Mouse (Mus musculus): Measurements from ENCODE around the gene Rims1.

The Rims1 gene

GRCm38 (mm10) chr1:22587859-22588383, 217.9 kb downstream of the Rims1 start:
- no peak for DNase-seq (ENCODE audit: low read depth, low spot score)

DNA sequence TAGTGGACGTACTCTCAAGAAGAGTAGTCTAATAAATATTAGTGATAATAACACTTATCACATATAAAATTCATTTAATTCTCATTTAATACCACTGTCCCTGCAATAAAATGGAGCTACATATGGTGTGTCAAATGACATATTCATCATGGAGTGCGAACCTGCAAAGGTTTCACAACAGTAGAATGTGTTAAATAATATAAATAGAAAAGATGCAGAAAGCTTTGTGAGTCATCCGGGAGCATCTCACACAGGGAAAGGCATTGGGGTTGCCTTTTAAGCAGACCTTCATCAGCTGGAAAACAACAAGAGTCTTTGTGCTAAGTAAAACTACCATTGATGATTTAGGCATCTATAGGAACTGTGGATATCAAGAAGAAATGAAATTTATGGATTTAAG, 220.2 kb downstream of the Rims1 start:
- DNase-seq (ENCODE audit: low read depth, low spot score): no peak

GRCm38 (mm10) chr1:22579470-22579869, 226.3 kb downstream of the Rims1 start:
- no peak for DNase-seq (ENCODE audit: low read depth, low spot score)

DNA sequence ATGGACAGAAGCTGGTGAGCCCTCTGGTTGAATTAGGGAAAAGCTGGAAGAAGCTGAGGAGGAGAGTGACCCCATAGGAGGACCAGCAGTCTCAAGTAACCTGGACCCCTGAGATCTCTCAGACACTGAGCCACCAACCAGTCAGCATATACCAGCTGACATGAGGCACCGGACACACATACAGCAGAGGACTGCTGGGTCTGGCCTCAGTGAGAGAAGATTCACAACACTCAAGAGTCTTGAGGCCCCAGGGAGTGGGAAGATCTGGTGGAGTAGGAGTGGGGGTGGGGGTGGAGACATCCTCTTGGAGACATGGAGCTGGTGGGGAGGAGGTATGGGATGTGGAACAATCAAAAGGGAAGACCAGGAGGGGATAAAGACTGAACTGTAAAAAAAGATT, 233.1 kb downstream of the Rims1 start:
- DNase-seq (ENCODE audit: low read depth, low spot score): no peak

GRCm38 (mm10) chr1:22546273-22546672, 259.5 kb downstream of the Rims1 start:
- no peak for DNase-seq (ENCODE audit: low read depth, low spot score)

- no peak for DNase-seq (ENCODE audit: low read depth, low spot score)
These were observed 267.7 kb downstream of the Rims1 start for GRCm38 (mm10) chr1:22538129-22538528.

- no peak for DNase-seq (ENCODE audit: low read depth, low spot score)
These were observed 269.0 kb downstream of the Rims1 start for GRCm38 (mm10) chr1:22536776-22537175.

DNA sequence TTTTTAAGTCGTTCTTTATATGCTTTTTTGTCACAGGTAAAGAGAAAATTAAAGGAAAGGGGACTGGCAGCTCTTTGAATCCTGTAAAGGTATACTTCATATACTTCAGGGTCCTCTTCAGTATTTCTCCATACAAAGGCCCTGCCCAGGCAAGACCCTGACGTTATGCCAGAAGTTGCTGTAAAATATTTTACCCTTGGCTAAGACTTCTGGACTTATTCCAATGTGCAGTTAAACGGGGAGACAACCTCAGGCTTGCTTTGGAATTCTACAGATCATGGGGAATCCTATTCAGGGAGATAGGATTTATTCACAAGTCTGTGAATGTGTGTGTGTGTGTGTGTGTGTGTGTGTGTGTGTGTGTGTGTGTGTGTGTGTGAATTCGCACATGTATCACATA, 270.7 kb downstream of the Rims1 start:
- DNase-seq (ENCODE audit: low read depth, low spot score): no peak

DNA sequence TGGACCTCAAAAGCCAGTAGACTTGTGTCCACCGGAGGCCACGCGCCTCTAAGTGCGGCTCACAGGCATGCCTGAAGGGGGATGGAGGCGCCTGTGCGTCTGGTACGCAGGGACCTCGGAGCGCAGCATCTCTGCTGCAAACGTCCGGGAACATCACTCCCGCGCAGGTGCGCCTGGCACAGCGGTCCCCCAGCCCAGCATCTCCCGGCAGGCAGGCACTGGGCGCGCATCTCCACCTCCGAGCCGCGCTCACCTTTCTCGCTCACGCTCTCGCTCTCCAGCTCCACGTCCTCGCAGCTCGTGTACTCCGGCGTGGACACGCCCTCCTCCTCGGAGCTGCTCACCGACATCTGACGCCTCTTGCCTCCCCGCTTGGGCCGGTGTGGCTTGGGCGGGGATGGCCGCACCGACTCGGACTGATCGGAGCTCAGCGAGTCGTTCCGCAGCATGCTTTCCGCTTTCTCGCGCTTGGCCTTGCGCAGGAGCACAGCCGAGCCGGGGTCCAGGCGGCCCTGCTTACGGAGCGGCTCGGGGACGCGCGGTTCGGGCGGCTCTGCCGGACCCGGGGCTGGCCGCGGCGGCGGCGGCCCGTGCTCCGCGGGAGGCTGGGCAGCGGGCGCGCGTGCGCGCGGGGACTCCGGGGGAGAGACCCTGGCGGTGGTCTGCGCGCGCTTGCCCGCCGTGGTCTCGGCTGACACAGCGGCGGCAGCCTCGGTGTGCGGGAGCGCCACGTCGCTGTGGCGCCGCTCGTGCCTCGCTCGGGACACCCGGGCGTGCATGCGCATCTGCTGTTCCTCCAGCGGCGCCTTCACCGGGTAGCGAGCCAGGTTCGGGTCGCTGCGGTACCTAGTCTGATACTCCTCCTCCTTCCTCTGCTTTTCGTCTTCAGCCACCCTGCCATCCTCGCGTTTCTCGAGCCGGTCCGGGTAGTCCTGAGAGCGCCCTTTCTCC, 272.4 kb downstream of the Rims1 start:
- DNase-seq (ENCODE audit: low read depth, low spot score): peak; percentile 64

- DNase-seq (ENCODE audit: low read depth, low spot score): no peak
These were observed 290.7 kb downstream of the Rims1 start for GRCm38 (mm10) chr1:22515103-22515502.

DNA sequence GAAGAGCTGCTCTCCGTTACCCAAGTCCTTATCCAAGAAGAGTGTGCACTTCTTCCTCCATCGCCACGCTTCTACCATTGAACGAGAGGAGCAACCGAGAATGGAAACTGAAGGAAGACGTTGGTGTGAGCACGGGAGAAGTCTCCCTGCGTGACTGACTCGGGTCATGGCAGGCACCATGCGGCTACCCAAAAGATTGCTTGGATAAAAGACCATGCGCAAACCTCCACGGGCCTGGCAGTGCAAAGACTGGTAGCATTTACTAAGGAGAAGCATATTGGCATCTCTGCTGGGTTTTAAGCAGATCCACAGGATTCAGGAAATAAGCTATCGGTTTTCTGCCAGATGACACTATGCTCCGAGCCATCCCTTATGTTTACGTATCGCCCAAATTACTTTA, 293.4 kb downstream of the Rims1 start:
- DNase-seq (ENCODE audit: low read depth, low spot score): no peak

DNA sequence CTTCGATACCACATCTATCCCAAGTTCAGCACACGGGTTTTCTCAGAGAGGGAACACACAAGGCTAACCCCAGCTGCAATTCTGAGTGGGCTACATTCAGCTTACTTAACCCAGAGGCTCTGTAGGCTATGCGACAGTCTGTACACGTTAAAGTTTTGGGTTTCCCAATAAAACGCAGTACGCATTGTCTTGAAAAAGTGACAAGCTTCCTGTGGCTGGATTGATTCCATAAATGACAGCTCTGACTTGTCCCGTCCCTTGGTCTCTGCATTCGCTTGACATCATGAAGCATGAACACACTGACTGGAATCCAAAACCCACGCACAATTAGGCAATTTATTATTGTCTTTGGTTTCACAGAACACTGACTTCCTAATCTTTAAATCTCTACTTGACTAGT, 294.2 kb downstream of the Rims1 start:
- no peak for DNase-seq (ENCODE audit: low read depth, low spot score)

- no peak for DNase-seq (ENCODE audit: low read depth, low spot score)
These were observed 296.8 kb downstream of the Rims1 start for GRCm38 (mm10) chr1:22508735-22509615.

- DNase-seq (ENCODE audit: low read depth, low spot score): no peak
These were observed 318.4 kb downstream of the Rims1 start for GRCm38 (mm10) chr1:22487270-22487864.

GRCm38 (mm10) chr1:22476220-22476619, 329.6 kb downstream of the Rims1 start:
- no peak for DNase-seq (ENCODE audit: low read depth, low spot score)

- DNase-seq (ENCODE audit: low read depth, low spot score): no peak
These were observed 338.8 kb downstream of the Rims1 start for GRCm38 (mm10) chr1:22467033-22467432.

DNA sequence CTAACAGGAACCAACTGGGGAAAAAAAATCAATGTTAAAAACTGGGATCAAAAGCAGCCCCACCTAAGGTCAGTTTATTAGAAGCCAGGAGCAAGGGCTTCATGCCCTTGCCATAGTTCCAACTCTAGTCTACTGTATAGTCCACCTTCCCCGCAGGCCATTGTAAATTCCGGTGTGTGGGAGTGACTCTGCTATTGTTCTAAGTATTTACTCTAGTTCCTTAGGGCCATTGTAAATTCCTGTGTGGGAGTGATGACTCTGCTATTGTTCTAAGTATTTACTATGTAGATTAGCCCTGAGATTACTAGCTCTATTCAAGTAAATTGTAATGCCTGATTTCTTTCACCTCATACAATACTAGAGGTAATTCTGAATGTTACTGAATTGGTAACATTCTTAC, 339.2 kb downstream of the Rims1 start:
- peak; percentile 50 for DNase-seq (ENCODE audit: low read depth, low spot score)

DNA sequence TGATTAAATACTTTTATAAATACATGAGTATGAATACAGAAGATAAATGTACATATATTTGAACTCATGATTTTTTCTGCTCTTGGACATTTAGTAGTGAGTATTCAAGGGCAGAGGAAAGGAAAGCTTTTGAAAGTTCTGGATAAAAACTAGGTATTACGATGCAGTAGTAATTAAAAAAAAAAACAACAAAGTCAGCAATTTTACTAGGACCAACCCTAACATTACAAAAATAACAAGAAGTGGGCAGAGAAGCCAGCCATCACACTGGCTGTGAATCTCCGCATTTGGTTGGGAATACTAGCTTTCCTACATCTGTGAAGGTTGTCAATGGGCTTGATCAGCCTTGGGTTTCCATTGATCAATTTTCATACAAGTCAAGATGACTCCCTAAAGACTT, 381.8 kb downstream of the Rims1 start:
- DNase-seq (ENCODE audit: low read depth, low spot score): no peak

GRCm38 (mm10) chr1:22422102-22422501, 383.7 kb downstream of the Rims1 start:
- DNase-seq (ENCODE audit: low read depth, low spot score): no peak

DNA sequence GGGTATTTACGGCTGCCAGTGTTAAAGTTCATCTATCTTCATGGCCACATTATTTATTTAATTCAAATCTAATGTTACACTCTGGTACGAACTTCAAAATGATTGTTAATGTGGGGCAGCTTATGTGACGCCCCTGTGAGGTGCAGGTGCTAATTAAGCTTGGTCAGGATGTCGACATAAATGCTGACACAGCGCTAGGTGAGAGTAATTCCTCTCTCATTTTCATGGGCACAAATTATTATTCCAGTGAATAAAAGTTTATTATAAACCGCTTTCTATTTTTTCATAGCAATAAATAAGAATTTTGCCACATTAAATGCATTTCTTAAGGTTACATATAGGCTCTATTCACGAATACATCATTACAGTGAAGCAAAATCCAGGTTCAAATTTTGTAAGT, 395.6 kb downstream of the Rims1 start:
- no peak for DNase-seq (ENCODE audit: low read depth, low spot score)

DNA sequence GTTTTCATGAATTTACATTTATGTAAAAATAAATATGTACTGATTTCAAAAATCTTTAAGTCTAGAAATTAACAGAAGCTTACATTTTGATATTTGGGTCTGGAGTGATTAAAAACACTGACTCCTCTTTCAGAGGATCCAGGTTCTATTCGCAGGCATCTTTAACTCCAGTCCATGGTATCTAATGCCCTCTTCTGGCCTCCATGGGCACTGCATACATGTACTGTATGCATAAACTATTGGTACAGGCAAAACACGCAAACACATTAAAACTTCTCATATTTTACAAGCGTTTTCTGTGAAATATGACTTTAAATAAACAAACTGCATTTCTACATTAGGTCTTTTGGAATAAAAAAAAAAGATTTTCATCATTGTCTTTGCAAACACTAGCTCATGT, 419.4 kb downstream of the Rims1 start:
- DNase-seq (ENCODE audit: low read depth, low spot score): no peak

DNA sequence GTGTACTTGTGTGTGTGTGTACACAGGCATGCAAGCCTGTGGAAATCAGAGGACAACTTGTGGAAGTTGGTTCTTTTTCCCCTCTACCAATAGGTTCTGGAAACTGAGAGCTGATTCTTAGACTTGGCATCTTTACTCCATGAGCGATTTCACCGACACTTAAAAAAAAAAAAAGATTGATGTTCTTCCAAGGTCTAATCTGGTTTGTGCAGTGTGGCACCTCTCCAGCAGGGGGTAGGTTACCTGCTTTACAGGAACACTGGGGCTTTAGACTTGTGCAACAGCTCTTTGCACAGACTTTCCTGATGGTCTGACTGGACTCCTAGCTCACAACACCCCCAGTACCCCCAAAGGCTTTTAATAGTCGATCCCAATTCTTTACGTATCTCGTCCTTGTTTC, 428.1 kb downstream of the Rims1 start:
- no peak for DNase-seq (ENCODE audit: low read depth, low spot score)
